Comparison of ENCODE assay signal across 13 mouse cellular contexts in genomic region chr7:127013385-127013784, GRCm38 (mm10). TPM values are rescaled to one million over a fixed set of nuclear protein-coding genes. Genes with fewer than 3 reads are reported as not detected.
DNase-seq lines count a peak whose midpoint lies in the region; ATAC-seq and TF ChIP-seq lines count a peak whose summit lies in the region.
"Had no signal": no experiment of that assay in that cellular context is flagged by ENCODE, and none has a peak within 500 bp of the region (broad histone marks: within the 10 kb centered on the region; RNA-seq: fewer than 3 reads in every experiment).

No protein-coding gene starts in this region.

- no peak overlapping the region for H3K27ac ChIP-seq in kidney, embryonic 16.5 days (ENCODE audit: low read length)
- H3K27ac ChIP-seq in embryonic facial prominence, embryonic 10.5 days (replicated peaks): no peak overlapping the region
- H3K27ac ChIP-seq in liver, postnatal 0 days (ENCODE audit: low read depth): no peak overlapping the region

- H3K4me3 ChIP-seq in kidney, embryonic 16.5 days (ENCODE audit: low read length): no peak overlapping the region
- 0 out of 2 replicates have a peak overlapping the region, but pooled peaks have one; percentile 89 for H3K4me3 ChIP-seq in embryonic facial prominence, embryonic 10.5 days
- peak overlapping the region; percentile 70 for H3K4me3 ChIP-seq in liver, postnatal 0 days (ENCODE audit: low read depth, low read length)

- H3K4me2 ChIP-seq in kidney, embryonic 16.5 days (replicated peaks; ENCODE audit: low read depth, low read length): peak overlapping the region; percentile 60; the same call in 1 of the 2 replicates
- H3K4me2 ChIP-seq in liver, postnatal 0 days (ENCODE audit: low read depth, low read length): peak overlapping the region; percentile 84

- H3K36me3 ChIP-seq in kidney, embryonic 16.5 days (ENCODE audit: insufficient read depth, low read length): peaks cover 20% of the 10 kb centered on the region
- H3K36me3 ChIP-seq in embryonic facial prominence, embryonic 10.5 days (replicated peaks): peaks cover 51% of the 10 kb centered on the region
- peaks cover 8% of the 10 kb centered on the region; the same call in 1 of the 2 replicates for H3K36me3 ChIP-seq in liver, postnatal 0 days (replicated peaks; ENCODE audit: insufficient read depth, low read length)

- no peaks in the 10 kb centered on the region for H3K9me3 ChIP-seq in kidney, embryonic 16.5 days (ENCODE audit: low read length)
- H3K9me3 ChIP-seq in embryonic facial prominence, embryonic 10.5 days: no peaks in the 10 kb centered on the region
- no peaks in the 10 kb centered on the region for H3K9me3 ChIP-seq in liver, postnatal 0 days (ENCODE audit: low read length)

- no peak for TF ChIP-seq CTCF in liver, postnatal 0 days (IDR thresholded peaks at IDR 0.05; ENCODE audit: low read depth)

- TF ChIP-seq EP300 in liver, postnatal 0 days (IDR thresholded peaks at IDR 0.05; ENCODE audit: low read depth): no peak

- H3K9ac ChIP-seq in kidney, embryonic 16.5 days (replicated peaks; ENCODE audit: low read length): no peak overlapping the region
- H3K9ac ChIP-seq in liver, postnatal 0 days (replicated peaks): peak overlapping the region; percentile 73

- peak; percentile 62 for DNase-seq in cerebellum, adult 9-10 months
- no peak for DNase-seq in kidney, postnatal 4 days
- no peak for DNase-seq in embryonic facial prominence, embryonic 10.5 days (ENCODE audit: low spot score)
- no peak for DNase-seq in liver, postnatal 0 days
- no peak for DNase-seq in frontal cortex, postnatal 36 days (ENCODE audit: low spot score in 2 of 2)
- no peak for DNase-seq in testis, postnatal 10 days (ENCODE audit: low spot score)
- DNase-seq: embryo, embryonic 11 days; kidney, adult 18-20 months; left cerebral cortex, postnatal 4 days had no signal

- no peaks in the 10 kb centered on the region for H3K27me3 ChIP-seq in kidney, embryonic 16.5 days (ENCODE audit: insufficient read depth, low read length)
- no peaks in the 10 kb centered on the region for H3K27me3 ChIP-seq in embryonic facial prominence, embryonic 10.5 days (replicated peaks; ENCODE audit: low read depth, poor library complexity, severe bottlenecking)
- H3K27me3 ChIP-seq in liver, postnatal 0 days (ENCODE audit: insufficient read depth, low read length): no peaks in the 10 kb centered on the region

- peaks cover 48% of the 10 kb centered on the region for H3K4me1 ChIP-seq in kidney, embryonic 16.5 days (ENCODE audit: insufficient read depth, low read length)
- peaks cover 47% of the 10 kb centered on the region for H3K4me1 ChIP-seq in embryonic facial prominence, embryonic 10.5 days
- peaks cover 48% of the 10 kb centered on the region for H3K4me1 ChIP-seq in liver, postnatal 0 days (ENCODE audit: insufficient read depth)

- WGBS in kidney, embryonic 16.5 days: 92% methylated on average over 6 of the region's 6 CpGs
- 96% methylated on average over 6 of the region's 6 CpGs for WGBS in embryonic facial prominence, embryonic 10.5 days
- WGBS in liver, postnatal 0 days (ENCODE audit: insufficient replicate concordance): 88% methylated on average over 6 of the region's 6 CpGs

- no peak for ATAC-seq in cerebellum, adult (ENCODE audit: insufficient number of reproducible peaks, low FRiP score, low TSS enrichment)
- ATAC-seq in kidney, embryonic 16.5 days (ENCODE audit: low FRiP score, low TSS enrichment): no peak
- no peak for ATAC-seq in liver, postnatal 0 days

RNA-seq across cellular contexts. Expression of gene Mvp, which starts 1.0 kb away (rescaled TPM):
- 19.7 and 21.4 TPM in 2 replicates for polyA plus RNA-seq in kidney, embryonic 16.5 days (2015; fragmentation: Nextera tagmentation; extraction: Ambion mirVana)
- polyA plus RNA-seq in embryonic facial prominence, embryonic 10.5 days (2016; fragmentation: Nextera tagmentation; extraction: Ambion mirVana): 4.1 TPM in 2 replicates
- polyA plus RNA-seq in liver, postnatal 0 days (2015; fragmentation: Nextera tagmentation; extraction: Ambion mirVana): 10.5 and 10.9 TPM in 2 replicates

RNA-seq across cellular contexts. Expression of gene Pagr1b, which starts 2.9 kb away (rescaled TPM):
- polyA plus RNA-seq in kidney, embryonic 16.5 days (2015; fragmentation: Nextera tagmentation; extraction: Ambion mirVana): 1.2 TPM in 1 of 2 replicates, not detected in the other
- 0.78 TPM in 1 of 2 replicates, not detected in the other for polyA plus RNA-seq in embryonic facial prominence, embryonic 10.5 days (2016; fragmentation: Nextera tagmentation; extraction: Ambion mirVana)
- polyA plus RNA-seq in liver, postnatal 0 days (2015; fragmentation: Nextera tagmentation; extraction: Ambion mirVana): 0.26 TPM in 1 of 2 replicates, not detected in the other
- polyA plus RNA-seq: forebrain, embryonic 11.5 days; stomach, embryonic 14.5 days had no signal

RNA-seq across cellular contexts. Expression of gene Pagr1a, which starts 3.8 kb away (rescaled TPM):
- 61.3 and 88.7 TPM in 2 replicates for polyA plus RNA-seq in kidney, embryonic 16.5 days (2015; fragmentation: Nextera tagmentation; extraction: Ambion mirVana)
- 41.1 and 107 TPM in 2 replicates for polyA plus RNA-seq in embryonic facial prominence, embryonic 10.5 days (2016; fragmentation: Nextera tagmentation; extraction: Ambion mirVana)
- 12.2 and 13.8 TPM in 2 replicates for polyA plus RNA-seq in liver, postnatal 0 days (2015; fragmentation: Nextera tagmentation; extraction: Ambion mirVana)

RNA-seq across cellular contexts. Expression of gene Gm42742, which starts 7.5 kb away (rescaled TPM):
- polyA plus RNA-seq in kidney, embryonic 16.5 days (2015; fragmentation: Nextera tagmentation; extraction: Ambion mirVana): 34.7 and 51.6 TPM in 2 replicates
- polyA plus RNA-seq in embryonic facial prominence, embryonic 10.5 days (2016; fragmentation: Nextera tagmentation; extraction: Ambion mirVana): 37.7 and 92.9 TPM in 2 replicates
- 4.5 and 7.8 TPM in 2 replicates for polyA plus RNA-seq in liver, postnatal 0 days (2015; fragmentation: Nextera tagmentation; extraction: Ambion mirVana)

RNA-seq across cellular contexts. Expression of gene Prrt2, which starts 7.6 kb away (rescaled TPM):
- 5.4 and 6.0 TPM in 2 replicates for polyA plus RNA-seq in kidney, embryonic 16.5 days (2015; fragmentation: Nextera tagmentation; extraction: Ambion mirVana)
- 2.7 and 3.4 TPM in 2 replicates for polyA plus RNA-seq in embryonic facial prominence, embryonic 10.5 days (2016; fragmentation: Nextera tagmentation; extraction: Ambion mirVana)
- polyA plus RNA-seq in liver, postnatal 0 days (2015; fragmentation: Nextera tagmentation; extraction: Ambion mirVana): 0.18 TPM in 1 of 2 replicates, not detected in the other
